Mouse (Mus musculus): ENCODE measurements at regions not wholly inside any gene's neighbourhood (a gene's known extent, or its start where the extent isn't known, plus 50 kb on each side); places are given as distances from the start of the nearest gene placed in this dataset.

GRCm38 (mm10) chr11:57956076-57956475 lies 52.8 kb upstream of the Larp1 start:
- TF ChIP-seq CTCF (IDR thresholded peaks at IDR 0.05; ENCODE audit: extremely low read depth, insufficient read depth, low read length) (no peak), POLR2A (IDR thresholded peaks at IDR 0.05; ENCODE audit: extremely low read depth, insufficient read depth, low read length) (no peak)
